Mouse (Mus musculus) hindbrain, postnatal 0 days (tissue): Measurements from ENCODE around the gene Larp4b. TPM values are rescaled to one million over a fixed set of nuclear protein-coding genes. Genes with fewer than 3 reads are reported as not detected.

Source experiments
- ATAC-seq: fragments of 200-750 bp; cut with Nextera tagmentation; 2 replicates; pipeline ENCODE4 v1.8.0; 2017; ENCODE audit warnings: mild to moderate bottlenecking, moderate TSS enrichment, moderate library complexity
- DNase-seq: peaks from one replicate; pipeline ENCODE4 v3.0.0-alpha.2; 2015; ENCODE audit warnings: low spot score
- H3K27ac ChIP-seq: fragments of 300-500 bp; sonication (generic); 2 replicates; pipeline ENCODE4 v1.5.1; 2014; ENCODE audit warnings: mild to moderate bottlenecking
- H3K27me3 ChIP-seq: fragments of 300-500 bp; sonication (generic); 2 replicates; pipeline ENCODE4 v1.6.1; 2014; ENCODE audit warnings: low read length, mixed read lengths; ENCODE audit not compliant: insufficient read depth
- H3K36me3 ChIP-seq: fragments of 300-500 bp; sonication (generic); 2 replicates; pipeline ENCODE4 v1.6.1; 2014; ENCODE audit warnings: low read length, mixed read lengths; ENCODE audit not compliant: insufficient read depth
- H3K4me1 ChIP-seq: fragments of 300-500 bp; sonication (generic); 2 replicates; pipeline ENCODE4 v1.6.1; 2014; ENCODE audit warnings: antibody characterized with exemption, low read length, mixed read lengths; ENCODE audit not compliant: insufficient read depth
- H3K4me2 ChIP-seq: fragments of 300-500 bp; sonication (generic); 2 replicates; pipeline ENCODE4 v1.6.1; 2014; ENCODE audit warnings: low read depth, mild to moderate bottlenecking, low read length, moderate library complexity, mixed read lengths
- H3K4me3 ChIP-seq: fragments of 300-500 bp; sonication (generic); 2 replicates; pipeline ENCODE4 v1.5.1; 2014; ENCODE audit warnings: low read length
- H3K9ac ChIP-seq: fragments of 300-500 bp; sonication (generic); replicated peaks from 2 replicates; pipeline ENCODE4 v1.6.1; 2014; ENCODE audit warnings: mild to moderate bottlenecking, low read length, moderate library complexity, mixed read lengths
- H3K9me3 ChIP-seq: fragments of 300-500 bp; sonication (generic); 2 replicates; pipeline ENCODE4 v1.6.1; 2016; ENCODE audit warnings: low read length, mixed read lengths
- CTCF ChIP-seq: IDR thresholded peaks from 2 replicates; pipeline ENCODE4 v1.5.1; 2016; ENCODE audit warnings: antibody characterized with exemption, control low read depth, low read depth
- WGBS: fragments of 180-500 bp; shearing (Covaris S2); extraction: QIAGEN DNeasy Blood & Tissue Kit; methylation state at CpG from one replicate; pipeline ENCODE4 v1.1.7; 2014; 5-methylcytosine and 5-hydroxymethylcytosine counted together
- polyA plus RNA-seq: library from polyadenylated mRNA; unstranded; fragments of >200 nt; fragmentation: Nextera tagmentation; extraction: Ambion mirVana; gene quantifications from 2 replicates; pipeline ENCODE4 v1.2.1, GENCODE M21; 2015
- total RNA-seq: library from RNA; depleted of rRNA; stranded (reverse); fragments of >200 nt; gene quantifications from 2 replicates; pipeline ENCODE4 v1.2.3, GENCODE M21; 2014

The Larp4b gene
- total and polyA plus RNA-seq, 2 experiments from 2014 or later, result 32.6 to 57.8 TPM

DNA sequence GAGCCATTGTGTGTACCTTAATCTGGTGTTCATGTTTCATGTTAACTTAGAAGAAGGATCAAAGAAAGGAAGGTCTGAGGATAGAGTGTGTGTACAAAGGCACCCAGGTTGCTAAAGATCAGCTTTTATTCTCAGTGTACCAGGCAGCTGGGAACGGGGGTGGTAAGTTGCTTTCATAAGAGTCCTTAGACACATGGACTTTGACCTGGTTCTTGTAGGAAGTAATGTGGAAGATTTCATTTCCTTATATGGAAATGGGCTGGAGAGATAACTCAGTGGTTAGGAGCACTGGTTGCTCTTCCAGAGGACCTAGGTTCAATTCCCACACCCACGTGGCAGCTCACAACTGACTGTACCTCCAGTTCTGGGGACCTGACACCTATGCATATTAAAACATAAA lies 58.6 kb downstream of the Larp4b start:
- no peak for TF ChIP-seq CTCF
- no peak overlapping the region for H3K4me2 ChIP-seq
- no peak overlapping the region for H3K27ac ChIP-seq
- no peak for ATAC-seq
- H3K4me3 ChIP-seq, result no peak overlapping the region
- DNase-seq, result no peak
- H3K4me1 ChIP-seq, result no peaks in the 10 kb centered on the region
- 94% methylated on average over 2 of the region's 2 CpGs for WGBS
- no peak overlapping the region for H3K9ac ChIP-seq
- peaks cover 62% of the 10 kb centered on the region for H3K36me3 ChIP-seq
- no peaks in the 10 kb centered on the region for H3K27me3 ChIP-seq
- H3K9me3 ChIP-seq, result no peaks in the 10 kb centered on the region

DNA sequence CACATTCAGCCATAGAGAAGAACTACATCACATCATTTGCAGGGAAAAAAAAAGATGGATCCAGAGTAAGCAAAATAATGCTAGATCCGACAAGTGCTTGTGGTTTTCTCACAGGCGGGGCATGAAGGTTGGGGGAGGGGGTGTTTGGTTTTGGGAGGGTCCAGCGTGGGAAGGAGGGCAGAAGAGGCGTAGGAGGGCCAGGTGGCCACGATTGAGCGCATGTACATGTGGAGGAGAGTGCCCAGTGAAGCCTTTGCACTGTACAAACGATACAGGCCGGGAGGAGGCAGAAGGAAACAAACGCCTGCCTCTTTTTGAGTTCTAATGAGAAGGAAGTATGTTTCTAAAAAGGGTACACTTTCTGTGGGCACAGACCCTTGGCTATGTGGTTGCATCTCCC lies 60.1 kb downstream of the Larp4b start:
- H3K36me3 ChIP-seq, result peaks cover 62% of the 10 kb centered on the region
- no peaks in the 10 kb centered on the region for H3K4me1 ChIP-seq
- DNase-seq (no peak), ATAC-seq (no peak)
- no peak for TF ChIP-seq CTCF
- H3K4me2 ChIP-seq, result no peak overlapping the region
- H3K4me3 ChIP-seq, result no peak overlapping the region
- no peaks in the 10 kb centered on the region for H3K9me3 ChIP-seq
- no peak overlapping the region for H3K9ac ChIP-seq
- no peak overlapping the region for H3K27ac ChIP-seq
- 87% methylated on average over 9 of the region's 9 CpGs for whole genome bisulfite sequencing
- no peaks in the 10 kb centered on the region for H3K27me3 ChIP-seq

DNA sequence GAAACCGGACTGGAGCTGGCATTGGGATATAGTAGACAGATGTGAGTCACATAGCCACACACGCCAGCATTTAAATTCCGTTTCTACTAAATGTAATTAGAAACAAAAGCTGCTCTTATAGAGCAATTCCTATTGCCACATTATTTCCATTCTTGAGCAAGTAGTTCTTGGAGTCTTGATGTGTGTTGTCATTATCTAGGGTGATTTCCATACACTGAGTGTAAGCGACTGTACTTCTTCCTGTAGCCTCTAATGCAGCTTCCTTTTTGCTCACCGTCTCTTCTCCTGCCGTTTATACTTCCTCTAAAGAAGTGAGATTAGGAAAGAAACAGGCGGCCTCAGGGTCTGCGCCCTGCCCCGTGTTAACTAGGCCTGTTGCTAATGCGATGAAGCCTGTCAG lies 65.6 kb downstream of the Larp4b start:
- 92% methylated on average over 10 of the region's 10 CpGs for WGBS
- no peak for TF ChIP-seq CTCF
- H3K9ac ChIP-seq, result no peak overlapping the region
- no peaks in the 10 kb centered on the region for H3K9me3 ChIP-seq
- no peak overlapping the region for H3K27ac ChIP-seq
- H3K36me3 ChIP-seq, result peaks cover 37% of the 10 kb centered on the region
- ATAC-seq (no peak), DNase-seq (no peak)
- H3K4me2 ChIP-seq, result no peak overlapping the region
- H3K27me3 ChIP-seq, result no peaks in the 10 kb centered on the region
- no peaks in the 10 kb centered on the region for H3K4me1 ChIP-seq
- H3K4me3 ChIP-seq, result no peak overlapping the region

DNA sequence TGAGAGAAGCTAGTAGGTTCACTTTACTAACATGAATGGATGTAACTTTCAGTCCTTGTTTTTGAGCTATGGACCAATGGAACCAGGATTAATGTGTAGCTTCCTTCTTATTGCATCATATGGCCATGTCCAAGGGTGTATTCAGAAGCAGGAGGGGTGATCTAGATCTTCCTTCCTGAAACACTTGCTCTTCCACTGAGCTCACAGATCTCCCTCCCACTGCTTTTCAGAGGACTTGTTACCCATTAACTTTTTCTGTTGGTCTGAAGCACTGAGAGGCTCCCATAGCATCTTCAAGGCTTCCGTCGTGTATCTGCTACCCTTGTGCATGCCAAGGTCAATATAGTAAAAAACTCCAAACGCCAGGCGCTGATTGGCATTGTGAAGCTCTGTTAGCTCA lies 69.2 kb downstream of the Larp4b start:
- H3K9ac ChIP-seq, result no peak overlapping the region
- no peak for TF ChIP-seq CTCF
- no peaks in the 10 kb centered on the region for H3K27me3 ChIP-seq
- ATAC-seq, result no peak
- no peak overlapping the region for H3K4me3 ChIP-seq
- H3K4me1 ChIP-seq, result no peaks in the 10 kb centered on the region
- H3K9me3 ChIP-seq, result no peaks in the 10 kb centered on the region
- H3K27ac ChIP-seq, result no peak overlapping the region
- peaks cover 39% of the 10 kb centered on the region for H3K36me3 ChIP-seq
- H3K4me2 ChIP-seq, result no peak overlapping the region
- WGBS, result 93% methylated on average over 4 of the region's 4 CpGs
- DNase-seq, result no peak

- H3K9ac ChIP-seq, result no peak overlapping the region
- TF ChIP-seq CTCF, result no peak
- H3K9me3 ChIP-seq, result no peaks in the 10 kb centered on the region
- H3K27ac ChIP-seq, result no peak overlapping the region
- 85% methylated on average over 3 of the region's 3 CpGs for WGBS
- no peaks in the 10 kb centered on the region for H3K4me1 ChIP-seq
- H3K27me3 ChIP-seq, result no peaks in the 10 kb centered on the region
- DNase-seq (no peak), ATAC-seq (no peak)
- H3K36me3 ChIP-seq, result peaks cover 50% of the 10 kb centered on the region
- H3K4me3 ChIP-seq, result no peak overlapping the region
- no peak overlapping the region for H3K4me2 ChIP-seq
Observed at GRCm38 (mm10) chr13:9167842-9168241, 74.2 kb downstream of the Larp4b start.

DNA sequence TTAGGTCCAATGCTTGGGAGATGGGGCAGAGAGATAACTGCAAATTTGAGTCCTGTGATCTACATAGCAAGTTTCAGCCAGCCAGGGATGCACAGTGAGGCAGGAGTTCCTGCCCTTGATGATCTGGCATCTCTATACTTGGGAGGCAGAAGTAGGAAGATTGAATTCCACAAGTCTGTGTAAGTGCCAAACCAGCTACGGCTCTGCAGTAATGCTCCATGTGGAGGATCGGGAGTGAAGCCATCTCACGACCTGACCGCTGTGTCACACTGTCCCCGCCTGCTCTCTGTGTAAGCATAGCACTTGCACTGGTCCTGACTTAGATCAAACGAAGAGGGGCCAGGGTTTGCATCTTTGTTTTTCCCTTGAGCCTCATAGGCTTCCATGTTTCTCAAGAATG lies 75.9 kb downstream of the Larp4b start:
- DNase-seq (no peak), ATAC-seq (no peak)
- Histone ChIP-seq H3K27ac (no peak overlapping the region), H3K9ac (no peak overlapping the region), H3K4me2 (no peak overlapping the region), H3K9me3 (no peaks in the 10 kb centered on the region), H3K4me3 (no peak overlapping the region), H3K27me3 (no peaks in the 10 kb centered on the region), H3K36me3 (peaks cover 52% of the 10 kb centered on the region), H3K4me1 (no peaks in the 10 kb centered on the region)
- 89% methylated on average over 6 of the region's 6 CpGs for WGBS
- no peak for TF ChIP-seq CTCF

DNA sequence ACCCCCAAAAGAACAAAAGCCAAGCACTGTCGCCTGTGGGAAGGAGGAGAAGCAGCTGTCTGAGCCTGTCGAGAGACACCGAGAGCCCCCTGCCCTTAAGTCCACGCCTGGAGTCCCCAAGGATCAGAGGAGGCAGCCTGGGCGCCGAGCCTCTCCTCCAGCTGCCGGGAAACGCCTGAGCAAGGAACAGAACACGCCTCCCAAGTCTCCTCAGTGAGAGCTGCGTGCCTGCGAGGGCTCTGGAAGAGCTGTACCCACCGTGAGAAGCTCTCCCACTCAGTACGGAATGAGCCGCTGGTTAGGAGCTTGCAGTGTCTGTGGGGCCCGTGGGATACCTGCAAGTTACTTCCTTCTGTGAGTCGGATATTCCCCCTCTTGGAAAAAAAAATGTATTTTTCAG lies 77.0 kb downstream of the Larp4b start:
- Histone ChIP-seq H3K27ac (no peak overlapping the region), H3K9ac (no peak overlapping the region), H3K27me3 (no peaks in the 10 kb centered on the region), H3K4me2 (no peak overlapping the region), H3K9me3 (no peaks in the 10 kb centered on the region), H3K4me1 (no peaks in the 10 kb centered on the region), H3K4me3 (no peak overlapping the region), H3K36me3 (peaks cover 53% of the 10 kb centered on the region)
- no peak for TF ChIP-seq CTCF
- ATAC-seq, result no peak
- no peak for DNase-seq
- 84% methylated on average over 16 of the region's 16 CpGs for WGBS
